Mouse (Mus musculus) left cerebral cortex, adult 2 months (tissue): ENCODE measurements around the gene Sprtn. TPM values are rescaled to one million over a fixed set of nuclear protein-coding genes. Genes with fewer than 3 reads are reported as not detected.
A peak's percentile ranks its signal among the peaks of the same experiment; 100 is the strongest.

Experiments used
- DNase-seq, 2 experiments: peaks; one replicate each; pipeline ENCODE4 v3.0.0; 2021 to 2022; ENCODE audit warnings: low spot score in 2 of 2, mixed read lengths in 1 of 2; ENCODE audit errors: extremely low spot score in 1 of 2
- H3K27ac ChIP-seq: fragments of 200-600 bp; 2 replicates; pipeline ENCODE4 v1.8.1; 2022
- H3K4me3 ChIP-seq: fragments of 200-600 bp; 2 replicates; pipeline ENCODE4 v1.8.1; 2022
- CTCF ChIP-seq: fragments of 200-600 bp; IDR thresholded peaks from 2 replicates; pipeline ENCODE4 v1.8.1; 2022; ENCODE audit warnings: antibody characterized with exemption, mild to moderate bottlenecking, moderate library complexity
- intact Hi-C: fragments of 180-260 bp; cut with DNase I; formaldehyde crosslinking; loops from one replicate; pipeline ENCODE4 v1.15.1; 2025
- total RNA-seq, 2 experiments: library from RNA; stranded (reverse); gene quantifications; 2 replicates each; pipeline ENCODE4 v1.2.3; 2021

The Sprtn gene
- total RNA-seq, 2 experiments from 2014 or later: 13.8 to 15.5 TPM

- intact Hi-C loops: no loop called here
- no peak for DNase-seq
- Histone ChIP-seq H3K27ac (no peak overlapping the region), H3K4me3 (no peak overlapping the region)
- TF ChIP-seq CTCF: no peak
These were observed 26.2 kb upstream of the Sprtn start for GRCm38 (mm10) chr8:124871474-124871873.

- Histone ChIP-seq H3K4me3 (no peak overlapping the region), H3K27ac (no peak overlapping the region)
- intact Hi-C loops: no loop called here
- no peak for TF ChIP-seq CTCF
- DNase-seq: no peak
These were observed 25.6 kb upstream of the Sprtn start for GRCm38 (mm10) chr8:124872081-124872480.

GRCm38 (mm10) chr8:124872690-124873089, 25.0 kb upstream of the Sprtn start:
- Histone ChIP-seq H3K27ac (no peak overlapping the region), H3K4me3 (no peak overlapping the region)
- no peak for DNase-seq
- intact Hi-C loops: no loop called here
- TF ChIP-seq CTCF: no peak

- no peak overlapping the region for H3K4me3 ChIP-seq
- no peak overlapping the region for H3K27ac ChIP-seq
- no peak for DNase-seq
- TF ChIP-seq CTCF: no peak
- intact Hi-C loops: no loop called here
These were observed 19.5 kb upstream of the Sprtn start for GRCm38 (mm10) chr8:124878141-124878540.

- DNase-seq: no peak
- no peak for TF ChIP-seq CTCF
- H3K27ac ChIP-seq: no peak overlapping the region
- H3K4me3 ChIP-seq: no peak overlapping the region
- intact Hi-C loops: no loop called here
These were observed 18.6 kb upstream of the Sprtn start for GRCm38 (mm10) chr8:124878946-124879526.

- intact Hi-C loops: no loop called here
- peak; percentile 23; the same call in 1 of the 2 replicates for TF ChIP-seq CTCF
- no peak for DNase-seq
- H3K4me3 ChIP-seq: no peak overlapping the region
- H3K27ac ChIP-seq: no peak overlapping the region
These were observed 9.3 kb upstream of the Sprtn start for GRCm38 (mm10) chr8:124888385-124888784.

GRCm38 (mm10) chr8:124892596-124892995, 5.1 kb upstream of the Sprtn start:
- Histone ChIP-seq H3K4me3 (no peak overlapping the region), H3K27ac (no peak overlapping the region)
- intact Hi-C loops: no loop called here
- no peak for DNase-seq
- no peak for TF ChIP-seq CTCF

- TF ChIP-seq CTCF: no peak
- H3K4me3 ChIP-seq: peak overlapping the region; percentile 100
- H3K27ac ChIP-seq: peak overlapping the region; percentile 95; the same call in 1 of the 2 replicates
- intact Hi-C loops: loop anchor here (2.0 to 5.0 kb wide), 3 partner anchors 53 to 136 kb away; partner anchors contain the start of genes Egln1 and Tsnax
- peak in 1 of 2 experiments; percentile 18 for DNase-seq
These were observed 1.6 kb upstream of the Sprtn start for GRCm38 (mm10) chr8:124896010-124896631.

GRCm38 (mm10) chr8:124896632-124897385, 877 bp upstream of the Sprtn start:
- peak; percentile 65 for TF ChIP-seq CTCF
- H3K27ac ChIP-seq: peak overlapping the region; percentile 95
- H3K4me3 ChIP-seq: peak overlapping the region; percentile 100
- intact Hi-C loops: loop anchor here (1.0 to 5.0 kb wide), 4 partner anchors 34 to 135 kb away; partner anchors contain the start of genes 2810004N23Rik, Egln1, Gnpat and Tsnax
- DNase-seq: peak; percentile 67 to 68

- TF ChIP-seq CTCF: no peak
- intact Hi-C loops: loop anchor here (5.0 kb wide), 2 partner anchors 114 to 134 kb away; partner anchors contain the start of gene Tsnax
- peak overlapping the region; percentile 45 for H3K27ac ChIP-seq
- H3K4me3 ChIP-seq: peak overlapping the region; percentile 100
- DNase-seq: peak in 1 of 2 experiments; percentile 22
These were observed 692 bp downstream of the Sprtn start for GRCm38 (mm10) chr8:124898251-124898905.

- TF ChIP-seq CTCF: no peak
- Histone ChIP-seq H3K4me3 (no peak overlapping the region), H3K27ac (no peak overlapping the region)
- intact Hi-C loops: no loop called here
- no peak for DNase-seq
These were observed 5.5 kb downstream of the Sprtn start for GRCm38 (mm10) chr8:124903198-124903597.
